Mouse (Mus musculus) embryonic facial prominence, embryonic 10.5 days (tissue): Measurements from ENCODE around the gene Dennd1a. TPM values are rescaled to one million over a fixed set of nuclear protein-coding genes. Genes with fewer than 3 reads are reported as not detected.

ENCODE experiments used
- DNase-seq: peaks from one replicate; pipeline ENCODE4 v3.0.0-alpha.2; 2017; ENCODE audit warnings: low spot score
- H3K27ac ChIP-seq: fragments of 300-500 bp; sonication (generic); replicated peaks from 2 replicates; pipeline ENCODE4 v1.5.1; 2016; ENCODE audit warnings: mild to moderate bottlenecking
- H3K27me3 ChIP-seq: fragments of 300-500 bp; sonication (generic); replicated peaks from 2 replicates; pipeline ENCODE4 v1.6.1; 2016; ENCODE audit warnings: low read depth, mild to moderate bottlenecking; ENCODE audit not compliant: poor library complexity, severe bottlenecking
- H3K36me3 ChIP-seq: fragments of 300-500 bp; sonication (generic); replicated peaks from 2 replicates; pipeline ENCODE4 v1.6.1; 2016; ENCODE audit warnings: mild to moderate bottlenecking, moderate library complexity
- H3K4me1 ChIP-seq: fragments of 300-500 bp; sonication (generic); 2 replicates; pipeline ENCODE4 v1.6.1; 2016
- H3K4me3 ChIP-seq: fragments of 300-500 bp; sonication (generic); 2 replicates; pipeline ENCODE4 v1.5.1; 2016; ENCODE audit warnings: mild to moderate bottlenecking, moderate library complexity
- H3K9me3 ChIP-seq: fragments of 300-500 bp; sonication (generic); 2 replicates; pipeline ENCODE4 v1.6.1; 2016; ENCODE audit warnings: mild to moderate bottlenecking
- WGBS: fragments of 180-500 bp; shearing (Covaris S2); methylation state at CpG from one replicate; pipeline ENCODE4 v1.1.7; 2016; 5-methylcytosine and 5-hydroxymethylcytosine counted together
- polyA plus RNA-seq: library from polyadenylated mRNA; unstranded; fragments of >200 nt; fragmentation: Nextera tagmentation; extraction: Ambion mirVana; gene quantifications from 2 replicates; pipeline ENCODE4 v1.2.1, GENCODE M21; 2016

The Dennd1a gene
- 12.2 and 13.7 TPM in 2 replicates for polyA plus RNA-seq

DNA sequence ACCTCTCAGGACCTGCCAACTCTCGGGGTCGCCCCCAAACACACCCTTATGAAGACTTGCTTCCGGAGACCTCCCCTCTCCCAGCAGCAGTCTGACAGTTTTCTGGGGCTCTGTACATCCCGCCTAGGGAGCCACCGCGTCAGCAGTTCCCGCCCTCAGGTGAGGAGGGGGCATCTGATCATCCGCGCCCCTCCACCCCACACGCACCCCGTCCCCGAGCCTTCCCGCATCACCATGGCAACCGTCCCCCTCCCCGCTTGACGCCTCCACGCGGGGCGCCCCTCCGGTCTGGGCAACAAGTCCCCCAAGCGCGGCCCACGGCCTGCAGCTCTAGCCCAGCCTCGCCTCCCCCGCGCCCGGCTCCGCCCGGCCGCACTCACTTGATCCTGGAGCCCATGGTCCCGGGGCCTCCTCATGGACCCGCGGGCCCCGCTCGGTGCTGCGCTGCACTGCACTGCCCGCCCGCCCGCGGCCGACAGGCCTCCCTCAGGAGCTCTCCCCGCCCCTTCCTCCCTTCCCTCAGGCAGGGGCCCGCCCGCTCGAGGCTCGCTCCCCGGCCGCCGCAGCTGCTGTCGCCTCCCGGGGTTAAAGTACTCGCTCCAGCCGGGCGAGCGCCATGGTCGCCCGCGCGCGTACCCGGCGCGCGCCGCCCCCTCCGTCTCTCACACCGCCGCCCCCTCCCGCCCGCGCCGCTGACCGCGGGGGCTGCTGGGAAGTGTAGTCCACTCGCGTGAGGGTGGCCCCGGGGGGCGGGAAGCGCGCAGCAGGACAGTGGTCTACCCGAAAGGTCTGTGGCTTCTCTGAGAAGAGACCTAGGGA lies at the start of gene Dennd1a:
Gene Dennd1a, minus strand, starts transcription at position 658 of the 819 bp plus-strand sequence.
- Histone ChIP-seq H3K27me3 (no peaks in the 10 kb centered on the region; the same call in 1 of the 2 replicates), H3K36me3 (no peaks in the 10 kb centered on the region), H3K4me1 (peaks cover 31% of the 10 kb centered on the region), H3K27ac (peak within 1 kb of the TSS; percentile 94), H3K9me3 (no peaks in the 10 kb centered on the region), H3K4me3 (peak within 1 kb of the TSS; percentile 83)
- 1% methylated on average over 81 of the region's 81 CpGs for WGBS
- DNase-seq, result peak; percentile 92

DNA sequence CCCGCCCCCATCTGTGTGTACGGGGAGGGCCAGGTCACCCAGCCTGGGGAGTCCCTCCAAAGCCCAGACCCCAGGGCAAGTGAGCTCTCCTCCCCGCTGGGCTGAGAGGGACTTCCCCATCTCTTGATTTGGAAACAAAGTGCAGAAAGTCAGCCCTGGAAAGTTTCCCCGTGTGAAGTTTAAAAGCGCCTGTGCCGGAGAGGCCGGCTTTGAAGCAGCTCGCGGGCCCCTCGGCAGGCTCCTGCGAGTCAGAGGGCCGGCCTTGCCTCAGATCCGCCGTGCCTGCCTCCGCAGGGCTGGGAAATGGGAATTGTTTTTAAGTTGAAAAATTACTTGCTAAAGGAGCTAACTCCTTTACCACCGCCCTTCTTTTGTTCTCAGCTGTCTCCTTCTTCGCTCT lies 49.4 kb upstream of the Dennd1a start:
- Histone ChIP-seq H3K36me3 (no peaks in the 10 kb centered on the region), H3K4me1 (peaks cover 26% of the 10 kb centered on the region), H3K27ac (no peak overlapping the region; the same call in 1 of the 2 replicates), H3K4me3 (peak overlapping the region; percentile 41), H3K9me3 (no peaks in the 10 kb centered on the region), H3K27me3 (peaks cover 93% of the 10 kb centered on the region)
- WGBS, result under 1% methylated on average over 17 of the region's 17 CpGs
- DNase-seq, result peak; percentile 69

DNA sequence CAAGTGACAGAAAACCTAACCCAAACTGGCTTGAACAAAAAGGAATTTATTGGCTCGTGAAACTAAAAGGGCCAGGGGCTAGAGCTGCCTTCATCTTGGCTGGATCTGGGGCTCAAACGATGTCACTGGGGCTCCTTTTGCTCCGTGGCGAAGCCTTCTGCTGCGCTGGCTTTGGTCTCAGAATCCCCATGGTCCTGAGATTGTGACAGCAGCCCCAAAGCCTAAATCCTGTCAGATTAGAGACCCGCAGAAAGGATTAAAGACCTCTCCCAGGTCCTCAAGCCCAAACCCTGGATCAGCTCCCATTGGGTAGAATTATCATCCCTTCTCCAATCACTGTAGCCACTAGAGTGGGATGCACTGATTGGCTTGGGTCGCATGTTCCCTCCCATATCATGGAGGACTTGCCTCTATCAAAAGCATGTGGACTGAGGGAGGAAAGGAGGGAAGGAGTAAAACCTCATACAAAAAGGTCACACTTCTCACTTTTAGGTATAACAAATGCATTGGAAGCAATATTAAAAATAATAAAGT lies 46.5 kb upstream of the Dennd1a start:
- WGBS, result 37% methylated on average over 7 of the region's 7 CpGs
- H3K4me1 ChIP-seq, result peaks cover 10% of the 10 kb centered on the region
- DNase-seq, result no peak
- H3K4me3 ChIP-seq, result no peak overlapping the region
- H3K27me3 ChIP-seq, result peaks cover 67% of the 10 kb centered on the region
- no peak overlapping the region for H3K27ac ChIP-seq
- no peaks in the 10 kb centered on the region for H3K36me3 ChIP-seq
- H3K9me3 ChIP-seq, result no peaks in the 10 kb centered on the region

DNA sequence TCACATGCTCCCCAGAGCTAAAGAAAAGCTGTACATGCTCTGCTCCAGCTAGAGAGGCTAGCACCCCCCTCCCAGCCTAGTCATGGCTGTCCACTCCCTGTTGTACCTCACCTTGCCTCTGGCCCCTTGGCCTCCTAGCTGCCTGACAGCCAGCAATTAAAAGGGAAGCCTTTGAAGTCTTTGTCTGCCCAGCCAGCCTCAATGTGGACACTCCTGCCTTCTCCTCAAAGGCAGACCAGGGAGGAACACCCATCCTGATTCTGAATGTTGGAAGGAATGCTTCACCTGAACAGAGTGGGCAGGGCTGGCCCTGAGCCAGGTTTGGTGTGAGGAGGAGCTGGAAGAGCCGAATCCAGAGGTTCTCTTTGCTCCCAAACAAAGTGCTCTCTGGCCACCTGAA lies 39.5 kb upstream of the Dennd1a start:
- H3K4me3 ChIP-seq, result no peak overlapping the region
- DNase-seq, result no peak
- WGBS, result 54% methylated on average over 1 of the region's 1 CpGs
- peaks cover 51% of the 10 kb centered on the region for H3K27me3 ChIP-seq
- H3K4me1 ChIP-seq, result no peaks in the 10 kb centered on the region; the same call in 1 of the 2 replicates
- H3K27ac ChIP-seq, result no peak overlapping the region
- no peaks in the 10 kb centered on the region for H3K36me3 ChIP-seq
- no peaks in the 10 kb centered on the region for H3K9me3 ChIP-seq

DNA sequence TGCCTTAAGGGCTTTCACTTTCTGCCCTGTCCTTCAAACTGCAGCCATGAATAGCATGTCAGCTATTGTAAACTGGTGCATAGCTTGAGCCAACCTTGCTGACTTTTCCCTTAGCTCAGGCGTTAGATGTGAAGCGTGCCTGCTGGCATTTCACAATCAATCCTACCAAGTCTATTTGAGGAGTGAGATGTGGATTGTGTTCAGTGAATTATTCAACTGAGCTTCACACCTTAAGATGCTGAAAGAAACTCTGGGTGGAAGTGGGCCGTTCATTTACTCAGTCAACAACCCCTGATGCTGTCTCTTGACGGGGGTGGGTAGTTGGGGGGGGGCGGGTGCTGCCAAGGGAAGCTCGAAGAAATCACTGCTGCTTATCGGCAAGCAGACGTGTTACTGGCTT lies 36.2 kb upstream of the Dennd1a start:
- Histone ChIP-seq H3K9me3 (no peaks in the 10 kb centered on the region), H3K4me1 (no peaks in the 10 kb centered on the region; the same call in 1 of the 2 replicates), H3K27me3 (peaks cover 49% of the 10 kb centered on the region), H3K4me3 (no peak overlapping the region), H3K36me3 (no peaks in the 10 kb centered on the region), H3K27ac (no peak overlapping the region)
- DNase-seq, result no peak
- 70% methylated on average over 8 of the region's 8 CpGs for WGBS

DNA sequence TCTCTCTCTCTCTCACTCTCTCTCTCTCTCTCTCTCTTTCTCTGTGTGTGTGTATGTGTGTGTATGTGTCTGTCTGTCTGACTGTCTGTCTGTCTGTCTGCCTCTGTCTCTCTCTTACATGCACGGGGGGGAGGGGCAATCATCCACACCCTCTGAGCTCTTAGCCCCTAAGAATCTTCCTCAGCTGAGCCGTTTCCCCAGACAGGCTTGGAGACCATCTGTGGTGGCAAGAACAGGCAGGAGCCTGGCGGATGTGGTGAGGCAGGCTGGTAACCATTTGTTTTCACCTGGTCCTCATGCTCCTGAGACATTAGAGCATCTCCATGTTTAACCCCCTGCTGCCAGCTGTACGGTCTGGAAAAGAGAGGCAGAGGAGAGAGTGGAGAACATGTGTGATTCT lies 33.7 kb upstream of the Dennd1a start:
- DNase-seq, result no peak
- Histone ChIP-seq H3K4me3 (no peak overlapping the region), H3K27ac (no peak overlapping the region), H3K4me1 (no peaks in the 10 kb centered on the region), H3K27me3 (peaks cover 33% of the 10 kb centered on the region), H3K36me3 (no peaks in the 10 kb centered on the region), H3K9me3 (no peaks in the 10 kb centered on the region)
- WGBS, result 69% methylated on average over 4 of the region's 4 CpGs

DNA sequence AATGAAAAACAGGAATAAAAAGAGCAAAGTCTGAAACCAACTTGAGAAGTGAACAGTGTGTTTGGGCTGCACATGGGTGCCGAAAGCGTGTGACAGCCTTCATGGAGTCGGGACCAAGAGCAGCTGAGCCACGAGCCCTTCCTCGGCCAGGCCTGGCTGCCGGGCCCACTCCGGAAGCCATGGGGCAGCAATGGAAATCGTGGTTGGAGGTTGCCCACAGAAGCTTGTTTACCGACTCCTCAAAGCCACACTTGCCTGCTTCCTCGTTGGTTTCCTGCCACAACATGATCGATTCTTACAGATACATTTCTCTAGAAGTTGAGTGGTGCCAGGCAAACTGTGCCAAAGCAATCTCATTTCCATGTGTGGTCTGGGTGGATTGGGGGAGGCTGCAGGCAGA lies 31.9 kb upstream of the Dennd1a start:
- 91% methylated on average over 11 of the region's 11 CpGs for WGBS

DNA sequence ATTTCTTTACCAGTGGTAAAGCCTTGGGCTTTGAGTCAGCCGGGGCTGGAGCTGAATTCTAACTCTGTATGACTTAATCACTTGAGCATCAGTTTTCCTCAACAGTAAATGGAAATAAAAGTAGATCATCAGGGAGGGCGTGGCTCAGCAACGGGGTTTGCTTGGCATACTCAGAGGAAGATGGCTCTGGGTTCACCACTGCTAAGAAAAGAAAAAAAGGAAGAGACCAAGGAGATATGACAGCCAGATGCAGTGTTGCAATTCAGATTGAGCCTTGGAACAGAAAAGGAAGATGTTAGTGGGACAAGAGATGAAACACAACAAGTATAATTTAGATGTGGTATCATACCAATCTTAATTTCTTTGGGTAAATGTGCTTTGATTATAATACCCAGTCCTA lies 26.2 kb upstream of the Dennd1a start:
- no peaks in the 10 kb centered on the region for H3K4me1 ChIP-seq
- DNase-seq, result no peak
- 61% methylated on average over 3 of the region's 3 CpGs for WGBS
- no peaks in the 10 kb centered on the region for H3K36me3 ChIP-seq
- H3K9me3 ChIP-seq, result no peaks in the 10 kb centered on the region
- no peak overlapping the region for H3K27ac ChIP-seq
- peaks cover 24% of the 10 kb centered on the region for H3K27me3 ChIP-seq
- no peak overlapping the region for H3K4me3 ChIP-seq

More for the DNA sequence above, 31.9 kb upstream of the Dennd1a start:
- H3K9me3 ChIP-seq, result no peaks in the 10 kb centered on the region
- no peak for DNase-seq
- H3K27ac ChIP-seq, result no peak overlapping the region
- no peak overlapping the region for H3K4me3 ChIP-seq
- no peaks in the 10 kb centered on the region for H3K4me1 ChIP-seq
- no peaks in the 10 kb centered on the region for H3K36me3 ChIP-seq
- H3K27me3 ChIP-seq, result peaks cover 29% of the 10 kb centered on the region; the same call in 1 of the 2 replicates

DNA sequence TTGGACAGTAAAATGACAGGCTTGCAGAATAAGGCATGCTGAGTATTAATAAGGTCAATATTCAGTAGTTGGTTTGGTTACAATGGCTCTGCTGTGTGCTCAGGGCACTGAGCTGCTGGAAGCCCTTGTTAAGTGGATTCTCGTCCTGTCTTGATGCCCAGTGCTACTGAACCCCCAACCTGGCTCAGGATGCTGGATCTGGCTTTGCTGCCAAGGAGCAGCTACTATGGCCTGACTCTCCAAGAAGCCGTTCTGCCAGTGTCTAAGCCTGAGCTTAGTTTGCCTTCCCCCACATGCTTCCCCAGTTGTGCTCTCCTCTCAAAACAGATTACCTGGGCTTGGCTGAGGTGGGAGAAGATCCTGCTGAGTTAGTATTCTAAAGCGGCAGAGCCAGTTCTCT lies 25.7 kb upstream of the Dennd1a start:
- H3K4me3 ChIP-seq, result no peak overlapping the region
- no peaks in the 10 kb centered on the region for H3K9me3 ChIP-seq
- no peak for DNase-seq
- peaks cover 24% of the 10 kb centered on the region for H3K27me3 ChIP-seq
- no peaks in the 10 kb centered on the region for H3K4me1 ChIP-seq
- H3K36me3 ChIP-seq, result no peaks in the 10 kb centered on the region
- H3K27ac ChIP-seq, result no peak overlapping the region
- WGBS, result 39% methylated on average over 3 of the region's 3 CpGs

DNA sequence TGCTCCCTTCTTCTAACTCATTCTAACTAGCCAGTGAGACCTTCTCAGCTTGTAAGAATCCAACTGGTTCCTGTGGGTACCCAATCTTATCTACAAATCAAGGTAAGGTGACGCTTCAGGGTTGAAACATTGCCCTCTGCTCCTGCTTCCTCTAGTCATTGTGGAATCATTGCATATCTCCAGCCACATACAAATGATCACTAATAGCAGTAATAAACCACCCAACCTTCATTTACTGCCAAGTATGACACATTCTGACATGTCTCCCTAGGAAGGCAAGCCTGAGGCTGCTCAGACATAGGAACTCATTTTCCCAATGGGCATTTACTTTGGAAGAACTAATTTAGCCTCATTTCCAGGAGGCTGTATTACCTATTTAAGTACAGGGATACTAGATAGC lies 18.0 kb upstream of the Dennd1a start:
- 89% methylated on average over 1 of the region's 1 CpGs for WGBS
- DNase-seq, result no peak
- 0 out of 2 replicates have a peak, but pooled peaks cover 7% of the 10 kb centered on the region for H3K27me3 ChIP-seq

DNA sequence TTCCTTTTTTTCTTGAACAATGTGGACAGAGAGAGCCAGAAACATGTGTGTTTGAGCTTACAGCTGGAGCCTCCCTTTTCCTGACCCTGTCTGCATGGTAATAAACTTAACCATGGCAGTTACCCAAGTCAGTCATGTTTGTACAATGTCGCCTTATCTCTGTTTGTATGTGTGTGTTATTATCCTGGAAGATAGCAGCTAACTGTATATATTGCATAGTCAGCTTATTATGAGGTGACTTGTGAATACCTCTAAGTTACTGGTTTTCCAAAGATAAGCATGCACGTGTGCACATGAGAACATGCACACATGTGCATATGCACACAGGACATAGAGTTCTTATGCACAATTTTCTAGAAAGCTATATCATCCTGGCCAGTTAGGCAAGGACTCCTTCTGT lies 13.8 kb upstream of the Dennd1a start:
- H3K27ac ChIP-seq, result no peak overlapping the region
- DNase-seq, result no peak
- no peaks in the 10 kb centered on the region for H3K9me3 ChIP-seq
- no peaks in the 10 kb centered on the region; the same call in 1 of the 2 replicates for H3K4me1 ChIP-seq
- WGBS, result 84% methylated on average over 2 of the region's 2 CpGs
- H3K4me3 ChIP-seq, result no peak overlapping the region
- H3K27me3 ChIP-seq, result peaks cover 8% of the 10 kb centered on the region; the same call in 1 of the 2 replicates
- no peaks in the 10 kb centered on the region for H3K36me3 ChIP-seq

More for the DNA sequence above, 18.0 kb upstream of the Dennd1a start:
- no peak overlapping the region for H3K27ac ChIP-seq
- H3K4me3 ChIP-seq, result no peak overlapping the region
- H3K9me3 ChIP-seq, result no peaks in the 10 kb centered on the region
- H3K4me1 ChIP-seq, result no peaks in the 10 kb centered on the region; the same call in 1 of the 2 replicates
- H3K36me3 ChIP-seq, result no peaks in the 10 kb centered on the region

DNA sequence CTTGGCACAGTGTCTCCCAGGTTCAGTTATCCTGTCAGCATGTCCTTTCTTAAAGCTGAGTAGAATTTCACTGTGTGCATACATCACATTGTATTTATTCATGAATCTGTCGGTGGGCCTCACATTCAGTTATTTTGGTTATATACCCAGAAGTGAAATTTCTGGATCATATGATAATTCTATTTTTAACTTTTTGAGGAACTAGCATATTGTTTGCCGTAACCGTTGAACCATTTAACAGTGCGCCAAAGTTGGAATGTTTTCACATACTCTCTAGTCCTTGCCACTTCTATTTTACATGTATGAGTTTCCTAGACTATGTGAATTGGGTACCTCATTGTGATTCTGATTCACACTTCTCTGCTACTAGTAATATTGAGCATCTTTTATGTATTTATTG lies 8.7 kb upstream of the Dennd1a start:
- WGBS, result 91% methylated on average over 4 of the region's 4 CpGs
- Histone ChIP-seq H3K27ac (no peak overlapping the region), H3K27me3 (peaks cover 9% of the 10 kb centered on the region; the same call in 1 of the 2 replicates), H3K4me3 (no peak overlapping the region), H3K9me3 (no peaks in the 10 kb centered on the region), H3K4me1 (no peaks in the 10 kb centered on the region; the same call in 1 of the 2 replicates), H3K36me3 (no peaks in the 10 kb centered on the region)
- no peak for DNase-seq

DNA sequence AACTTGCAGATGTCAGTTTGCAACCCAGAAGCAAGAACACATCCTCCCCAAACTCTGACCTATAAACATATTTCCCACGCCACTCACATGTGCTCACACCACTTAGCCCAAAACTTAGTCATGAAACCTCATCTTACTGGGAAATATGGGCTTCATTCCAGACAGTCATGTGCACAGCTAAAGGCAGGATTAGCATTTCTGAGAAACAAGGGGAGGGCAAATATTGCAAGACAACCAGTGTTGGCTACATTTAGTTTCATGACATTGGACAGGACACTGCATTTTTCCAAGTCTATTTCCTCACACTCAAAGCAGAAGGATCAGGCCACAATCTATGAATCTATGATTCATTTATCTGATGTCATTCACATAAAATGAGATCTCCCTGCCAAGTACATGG lies 4.3 kb upstream of the Dennd1a start:
- no peak for DNase-seq
- Histone ChIP-seq H3K4me3 (no peak overlapping the region), H3K4me1 (peaks cover 13% of the 10 kb centered on the region), H3K36me3 (no peaks in the 10 kb centered on the region), H3K9me3 (no peaks in the 10 kb centered on the region), H3K27me3 (peaks cover 5% of the 10 kb centered on the region; the same call in 1 of the 2 replicates), H3K27ac (no peak overlapping the region)
- WGBS, result 88% methylated on average over 1 of the region's 1 CpGs
